Mouse (Mus musculus) cortical plate, adult 2 months (tissue): Measurements from ENCODE around the gene Xpnpep3. TPM values are rescaled to one million over a fixed set of nuclear protein-coding genes. Genes with fewer than 3 reads are reported as not detected.
"Not testable (repeated sequence)": the region's sequence is repeated elsewhere in the genome, so short reads cannot be mapped to it uniquely, and the experiment has no call there.

Source experiments
- H3K27ac ChIP-seq: fragments of 200-500 bp; 2 replicates; pipeline ENCODE4 v1.5.1; 2012; ENCODE audit warnings: low read length, control low read depth, inconsistent platforms; ENCODE audit not compliant: insufficient read depth
- H3K4me1 ChIP-seq: fragments of 200-500 bp; 2 replicates; pipeline ENCODE4 v1.6.1; 2011; ENCODE audit warnings: low read length; ENCODE audit not compliant: control insufficient read depth, insufficient read depth
- H3K4me3 ChIP-seq: fragments of 200-500 bp; 2 replicates; pipeline ENCODE4 v1.5.1; 2011; ENCODE audit warnings: mild to moderate bottlenecking, low read length, control low read depth; ENCODE audit not compliant: insufficient read depth
- CTCF ChIP-seq: fragments of 200-500 bp; IDR thresholded peaks from 2 replicates; pipeline ENCODE4 v1.5.1; 2011; ENCODE audit warnings: mild to moderate bottlenecking, control low read depth, low read length; ENCODE audit not compliant: insufficient read depth; ENCODE audit errors: extremely low read depth
- POLR2A ChIP-seq: fragments of 200-500 bp; IDR thresholded peaks from 2 replicates; pipeline ENCODE4 v1.6.1; 2011; ENCODE audit warnings: mild to moderate bottlenecking, low read length, control low read depth; ENCODE audit not compliant: insufficient read depth; ENCODE audit errors: extremely low read depth
- polyA plus RNA-seq: library from polyadenylated mRNA; depleted of rRNA; stranded (reverse); fragments of >200 nt; gene quantifications from 2 replicates; pipeline ENCODE4 v1.2.3, GENCODE M21; 2012

The Xpnpep3 gene
- polyA plus RNA-seq, 1 experiment, result 9.5 TPM

DNA sequence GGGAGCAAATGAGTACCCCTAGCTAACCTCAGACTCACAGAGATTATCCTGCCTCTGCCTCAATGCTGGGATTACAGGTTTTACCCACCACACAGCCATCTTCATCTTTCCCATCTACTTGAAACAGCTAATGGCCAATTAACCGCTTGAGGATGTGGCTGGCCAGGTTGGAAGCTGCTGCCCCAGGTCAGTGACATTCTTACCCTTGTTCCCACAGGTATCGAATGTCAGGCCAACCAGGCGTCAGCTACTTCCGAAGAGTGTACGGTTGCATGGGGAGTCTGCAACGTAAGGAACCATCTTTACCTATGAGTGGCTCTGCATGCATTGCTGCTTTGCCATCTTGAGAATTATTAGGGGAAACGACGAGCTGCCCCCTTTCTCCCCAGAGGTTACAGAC, 70.8 kb downstream of the Xpnpep3 start:
- Histone ChIP-seq H3K27ac (no peak overlapping the region), H3K4me1 (no peaks in the 10 kb centered on the region), H3K4me3 (no peak overlapping the region)
- TF ChIP-seq POLR2A (no peak), CTCF (no peak)

GRCm38 (mm10) chr15:81472256-81472655, 72.3 kb downstream of the Xpnpep3 start:
- Histone ChIP-seq H3K4me1 (no peaks in the 10 kb centered on the region), H3K27ac (no peak overlapping the region), H3K4me3 (no peak overlapping the region)
- TF ChIP-seq POLR2A (0 out of 2 replicates have a peak, but pooled peaks have one; percentile 5), CTCF (no peak)

- H3K4me1 ChIP-seq, result no peaks in the 10 kb centered on the region
- no peak for TF ChIP-seq POLR2A
- TF ChIP-seq CTCF, result peak; percentile 32; the same call in 1 of the 2 replicates
- no peak overlapping the region for H3K4me3 ChIP-seq
- H3K27ac ChIP-seq, result no peak overlapping the region
These were observed 75.7 kb downstream of the Xpnpep3 start for GRCm38 (mm10) chr15:81475654-81476053.

DNA sequence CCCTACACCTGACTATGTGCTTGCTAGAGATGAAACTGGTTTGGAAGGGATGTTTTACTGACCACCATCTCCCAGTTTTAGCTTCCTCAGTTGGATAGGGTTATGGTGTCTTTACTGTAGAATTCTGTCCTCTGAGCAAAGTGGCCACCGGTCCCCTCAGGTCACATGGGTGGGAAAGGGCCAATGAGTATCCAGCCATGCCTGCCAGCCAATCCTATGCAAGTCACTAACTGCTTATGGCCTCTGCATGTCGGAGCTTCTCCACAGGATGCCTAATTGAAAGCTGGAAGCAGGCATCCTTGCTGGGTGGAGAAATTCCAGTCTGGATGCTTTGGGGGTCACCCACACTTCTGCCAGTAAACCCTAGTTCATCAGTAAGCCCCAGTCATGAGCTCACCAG, 76.7 kb downstream of the Xpnpep3 start:
- H3K4me1 ChIP-seq, result no peaks in the 10 kb centered on the region
- no peak overlapping the region for H3K27ac ChIP-seq
- no peak overlapping the region for H3K4me3 ChIP-seq
- TF ChIP-seq POLR2A, result no peak; the same call in 1 of the 2 replicates
- no peak for TF ChIP-seq CTCF

GRCm38 (mm10) chr15:81479446-81480213, 79.7 kb downstream of the Xpnpep3 start:
- no peaks in the 10 kb centered on the region for H3K4me1 ChIP-seq
- H3K4me3 ChIP-seq, result no peak overlapping the region
- no peak overlapping the region for H3K27ac ChIP-seq
- TF ChIP-seq CTCF (no peak), POLR2A (no peak)

- H3K27ac ChIP-seq, H3K4me1 ChIP-seq, H3K4me3 ChIP-seq: not testable (repeated sequence)
These were observed 80.3 kb downstream of the Xpnpep3 start for GRCm38 (mm10) chr15:81480284-81480683.

- Histone ChIP-seq H3K27ac (no peak overlapping the region), H3K4me1 (no peaks in the 10 kb centered on the region), H3K4me3 (peak overlapping the region; percentile 26)
- no peak for TF ChIP-seq CTCF
These were observed 81.0 kb downstream of the Xpnpep3 start for GRCm38 (mm10) chr15:81480977-81481379.

DNA sequence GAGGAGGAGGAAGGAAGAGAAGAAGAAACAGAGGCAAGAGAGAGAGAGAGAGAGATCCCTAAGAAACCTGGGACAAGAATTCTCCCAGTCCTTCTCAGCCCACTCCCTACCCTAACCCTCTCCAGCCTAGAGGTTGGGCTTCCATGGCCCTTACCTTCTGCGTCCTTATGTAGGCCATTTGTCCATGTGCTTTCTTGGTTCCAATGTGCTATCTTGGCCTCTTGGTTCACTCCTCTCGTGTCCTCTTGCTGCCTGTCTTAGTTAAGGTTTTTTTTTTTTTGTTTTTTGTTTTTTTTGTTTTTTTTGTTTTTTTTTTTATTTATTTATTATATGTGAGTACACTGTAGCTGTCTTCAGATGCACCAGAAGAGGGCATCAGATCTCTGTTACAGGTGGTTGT, 83.0 kb downstream of the Xpnpep3 start:
- Histone ChIP-seq H3K27ac (no peak overlapping the region), H3K4me3 (no peak overlapping the region), H3K4me1 (no peaks in the 10 kb centered on the region)
- TF ChIP-seq CTCF (no peak), POLR2A (no peak)

DNA sequence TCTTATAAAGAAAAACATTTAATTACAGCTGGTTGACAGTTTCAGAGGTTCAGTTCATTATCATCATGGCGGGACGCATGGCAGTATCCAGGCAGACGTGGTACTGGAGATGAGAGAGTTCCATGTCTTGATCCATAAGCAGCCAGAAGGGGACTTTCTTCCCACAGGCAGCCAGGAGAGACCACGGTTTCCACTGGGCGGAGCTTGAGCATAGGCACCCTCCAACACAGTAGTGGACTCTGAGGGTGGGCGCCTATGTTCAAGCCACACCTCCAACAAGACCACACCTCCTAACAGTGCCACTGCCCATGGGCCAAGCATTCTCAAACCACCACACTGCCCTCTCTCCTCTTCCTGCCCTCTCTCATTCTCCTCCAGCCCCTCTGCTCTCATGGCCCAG, 83.8 kb downstream of the Xpnpep3 start:
- H3K4me3 ChIP-seq, result no peak overlapping the region
- no peak for TF ChIP-seq CTCF
- TF ChIP-seq POLR2A, result no peak
- no peak overlapping the region for H3K27ac ChIP-seq
- no peaks in the 10 kb centered on the region for H3K4me1 ChIP-seq

GRCm38 (mm10) chr15:81485483-81485882, 85.5 kb downstream of the Xpnpep3 start:
- no peak overlapping the region for H3K4me3 ChIP-seq
- no peaks in the 10 kb centered on the region for H3K4me1 ChIP-seq
- TF ChIP-seq CTCF (no peak), POLR2A (no peak)

More at GRCm38 (mm10) chr15:81485483-81485882, 85.5 kb downstream of the Xpnpep3 start:
- H3K27ac ChIP-seq, result no peak overlapping the region
